Mouse (Mus musculus): Measurements from ENCODE around the gene Rarres1. TPM values are rescaled to one million over a fixed set of nuclear protein-coding genes. Genes with fewer than 3 reads are reported as not detected.

The Rarres1 gene
- total RNA-seq, 2 experiments from 2014 or later, result 0.23 to 1.0 TPM

GRCm38 (mm10) chr3:67482400-67482799 lies 32.9 kb downstream of the Rarres1 start:
- intact Hi-C loops (cut with DNase I), result no loop called here
- TF ChIP-seq CTCF (IDR thresholded peaks at IDR 0.05), result no peak
- no peak overlapping the region for H3K4me3 ChIP-seq
- DNase-seq, result no peak
- H3K27ac ChIP-seq, result no peak overlapping the region

GRCm38 (mm10) chr3:67479806-67480205 lies 35.5 kb downstream of the Rarres1 start:
- no peak for DNase-seq
- TF ChIP-seq CTCF (IDR thresholded peaks at IDR 0.05), result no peak
- Histone ChIP-seq H3K27ac (no peak overlapping the region), H3K4me3 (no peak overlapping the region)
- intact Hi-C loops (cut with DNase I), result no loop called here

GRCm38 (mm10) chr3:67473438-67473837 lies 41.9 kb downstream of the Rarres1 start:
- H3K27ac ChIP-seq, result no peak overlapping the region
- no peak overlapping the region for H3K4me3 ChIP-seq
- TF ChIP-seq CTCF (IDR thresholded peaks at IDR 0.05), result no peak
- DNase-seq, result no peak
- intact Hi-C loops (cut with DNase I), result no loop called here

DNA sequence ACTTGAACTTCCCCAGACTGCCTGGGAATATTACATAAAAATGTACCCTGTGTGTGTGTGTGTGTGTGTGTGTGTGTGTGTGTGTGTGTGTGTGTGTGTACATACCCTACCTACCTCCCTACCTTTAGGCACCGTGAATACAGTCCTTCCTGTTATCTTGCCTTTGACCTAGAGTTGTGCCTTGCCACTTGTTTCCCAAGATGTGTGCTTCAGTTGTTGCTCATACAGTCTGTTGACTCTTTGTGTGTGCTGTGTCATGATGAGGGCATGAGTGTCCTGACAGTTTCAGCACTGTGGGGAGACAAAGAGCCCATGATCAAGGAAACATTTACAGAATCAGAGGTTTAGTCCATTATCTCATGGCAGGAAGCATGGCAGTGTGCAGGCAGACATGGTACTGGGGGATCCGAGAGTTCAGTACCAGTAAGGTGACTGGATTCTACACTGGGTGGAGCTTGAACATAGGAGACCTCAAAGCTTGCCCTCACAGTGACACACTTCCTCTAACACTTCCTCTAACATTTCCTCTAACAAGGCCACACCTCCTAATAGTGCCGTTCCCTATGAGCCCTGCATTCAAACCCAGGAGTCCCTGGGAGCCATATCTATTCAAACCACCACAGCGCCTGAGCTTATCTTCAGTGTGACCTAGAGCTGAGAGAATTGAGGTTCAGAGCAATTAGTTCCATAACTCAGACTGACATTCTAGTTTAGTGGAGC lies 43.8 kb downstream of the Rarres1 start:
- intact Hi-C loops (cut with DNase I), result no loop called here
- Histone ChIP-seq H3K4me3 (no peak overlapping the region), H3K27ac (no peak overlapping the region)
- no peak for TF ChIP-seq CTCF (IDR thresholded peaks at IDR 0.05)
- DNase-seq, result no peak

- DNase-seq, result no peak
- no peak overlapping the region for H3K27ac ChIP-seq
- no peak for TF ChIP-seq CTCF (IDR thresholded peaks at IDR 0.05)
- H3K4me3 ChIP-seq, result no peak overlapping the region
- intact Hi-C loops (cut with DNase I), result no loop called here
These were observed 48.0 kb downstream of the Rarres1 start for GRCm38 (mm10) chr3:67467281-67467680.

DNA sequence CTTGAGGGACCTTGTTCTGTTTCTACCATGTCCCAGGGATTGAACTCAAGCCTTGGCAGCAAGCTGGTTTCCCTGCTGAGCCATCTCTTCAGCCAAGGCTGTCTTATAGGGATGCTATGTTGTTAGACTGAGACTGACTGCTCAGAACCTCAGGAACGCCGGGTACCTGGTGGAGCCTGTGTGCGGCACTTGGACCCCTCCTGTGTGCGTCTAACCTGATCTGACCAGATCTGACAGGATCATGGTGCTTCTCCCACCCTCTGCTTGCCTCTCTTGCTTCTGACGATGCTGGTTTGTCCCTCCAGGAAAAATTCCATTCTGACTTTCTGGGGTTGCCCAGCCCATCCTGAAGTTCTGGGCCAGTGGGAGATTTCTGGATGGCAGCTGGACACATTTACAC lies 48.7 kb downstream of the Rarres1 start:
- TF ChIP-seq CTCF (IDR thresholded peaks at IDR 0.05), result no peak
- Histone ChIP-seq H3K27ac (no peak overlapping the region), H3K4me3 (no peak overlapping the region)
- intact Hi-C loops (cut with DNase I), result no loop called here
- no peak for DNase-seq

DNA sequence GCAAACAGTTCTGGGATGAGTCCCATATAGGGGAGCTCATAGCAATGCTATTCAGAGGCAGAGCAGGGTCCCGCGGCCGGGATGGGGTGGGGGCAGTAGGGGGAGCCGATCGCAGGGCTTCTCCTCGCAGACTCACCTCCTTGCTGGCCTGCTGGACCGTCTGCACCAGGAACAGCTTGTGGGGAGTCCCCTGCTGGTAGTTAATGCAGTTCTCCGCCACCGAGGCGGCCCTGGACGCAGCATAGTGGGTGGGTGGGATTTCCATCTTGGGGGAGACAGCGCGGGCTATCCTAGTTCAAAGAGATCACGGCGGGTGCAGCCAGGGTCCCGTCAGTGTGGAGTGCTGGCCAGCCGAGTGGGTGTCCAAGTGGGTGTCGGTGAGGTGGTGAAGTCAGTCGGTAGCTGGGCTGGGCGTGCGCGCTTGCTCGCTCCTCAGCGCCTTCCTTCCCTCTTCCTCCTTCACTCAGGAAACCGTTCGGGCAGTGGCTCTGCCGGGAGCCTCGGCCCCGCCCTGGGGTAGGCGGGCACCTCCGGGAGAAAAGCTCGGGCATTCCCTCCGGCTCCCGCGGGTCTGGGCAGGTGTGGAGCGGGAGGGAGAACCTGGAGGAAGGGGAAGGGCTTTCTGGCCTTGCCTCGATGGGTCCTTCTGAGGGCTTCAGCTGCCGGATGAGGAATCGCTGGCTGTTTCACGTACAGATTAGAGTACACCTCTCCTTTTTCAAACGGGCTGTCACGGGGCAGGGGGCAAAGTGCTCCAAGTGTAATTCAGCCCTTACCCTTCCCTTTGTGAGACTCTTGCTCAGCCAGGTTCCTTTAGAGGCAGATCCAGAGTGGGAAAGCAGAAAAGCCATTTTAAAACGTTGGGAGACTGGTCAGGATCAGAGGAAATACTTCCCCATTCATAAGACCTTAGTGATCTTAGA lies 51.6 kb downstream of the Rarres1 start, which contains the start of gene Lxn:
Lxn (minus strand) TSS at position 477 of the 923 bp plus-strand sequence.
- TF ChIP-seq CTCF (IDR thresholded peaks at IDR 0.05), result no peak
- Histone ChIP-seq H3K4me3 (peak within 1 kb of the TSS; percentile 82), H3K27ac (peak within 1 kb of the TSS; percentile 76)
- intact Hi-C loops (cut with DNase I), result no loop called here
- DNase-seq, result peak; percentile 71

GRCm38 (mm10) chr3:67463001-67463400 lies 52.3 kb downstream of the Rarres1 start:
- intact Hi-C loops (cut with DNase I), result no loop called here
- TF ChIP-seq CTCF (IDR thresholded peaks at IDR 0.05), result no peak
- Histone ChIP-seq H3K4me3 (peak overlapping the region; percentile 82), H3K27ac (peak overlapping the region; percentile 76)
- no peak for DNase-seq

DNA sequence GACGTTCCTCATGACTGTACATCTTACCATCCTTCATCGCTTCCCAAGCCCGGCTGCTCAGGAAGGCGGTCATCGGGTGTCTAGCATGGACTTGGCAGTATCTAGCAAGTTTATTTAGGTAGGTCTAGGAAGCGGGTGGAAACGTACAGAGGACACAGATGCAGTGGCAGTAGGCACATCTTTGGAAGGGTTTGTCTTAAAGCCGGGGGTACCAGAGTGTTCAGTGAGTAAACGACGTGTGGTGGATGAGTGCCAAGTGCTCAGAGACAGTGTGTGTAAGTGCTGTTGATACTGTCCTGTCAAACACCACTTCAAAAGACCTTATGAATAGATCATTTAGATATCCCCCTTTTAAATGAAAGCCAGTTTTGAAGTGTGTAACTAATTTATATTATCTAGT lies 52.7 kb downstream of the Rarres1 start:
- H3K27ac ChIP-seq, result no peak overlapping the region
- peak overlapping the region; percentile 82 for H3K4me3 ChIP-seq
- no peak for DNase-seq
- TF ChIP-seq CTCF (IDR thresholded peaks at IDR 0.05), result no peak
- intact Hi-C loops (cut with DNase I), result no loop called here

DNA sequence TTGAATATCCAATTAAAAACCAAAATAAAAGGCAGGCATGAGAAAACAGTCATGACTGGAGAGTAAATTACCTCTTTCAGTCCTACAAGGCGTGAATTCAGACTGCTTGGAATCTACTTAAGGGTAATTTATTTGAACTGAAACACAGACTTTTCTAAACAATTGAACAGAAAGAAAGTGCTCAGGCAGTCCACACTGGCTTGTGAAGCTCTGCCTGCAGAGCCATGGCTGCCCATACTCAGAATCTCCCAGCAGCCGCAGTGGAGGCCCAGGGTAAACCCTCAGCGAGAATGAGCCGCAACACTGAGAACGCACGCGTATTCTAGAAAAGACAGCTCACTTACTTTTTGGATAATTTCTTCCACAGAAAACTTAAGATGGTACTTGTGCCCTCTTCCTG lies 53.3 kb downstream of the Rarres1 start:
- no peak for DNase-seq
- TF ChIP-seq CTCF (IDR thresholded peaks at IDR 0.05), result no peak
- Histone ChIP-seq H3K27ac (no peak overlapping the region), H3K4me3 (peak overlapping the region; percentile 82; the same call in 1 of the 2 replicates)
- intact Hi-C loops (cut with DNase I), result no loop called here

DNA sequence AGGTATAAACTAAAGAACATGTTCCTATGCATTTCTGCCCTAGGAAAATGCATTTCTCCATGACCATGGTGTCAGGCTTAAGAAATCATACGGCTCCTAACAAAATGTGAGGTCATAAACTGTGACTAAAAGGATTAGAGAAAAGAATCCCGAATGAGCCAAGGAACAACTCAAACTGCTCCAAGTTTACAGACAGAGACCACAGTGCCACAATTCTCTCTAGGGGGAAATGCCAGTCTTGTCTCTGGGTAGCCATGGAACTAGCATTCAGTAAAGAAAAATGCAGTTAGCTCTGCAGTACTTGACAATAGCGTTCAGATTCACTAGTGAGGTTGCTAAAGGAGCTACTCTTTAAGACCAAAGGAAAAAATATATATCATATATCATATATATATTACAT lies 55.4 kb downstream of the Rarres1 start:
- no peak for DNase-seq
- no peak for TF ChIP-seq CTCF (IDR thresholded peaks at IDR 0.05)
- no peak overlapping the region for H3K4me3 ChIP-seq
- intact Hi-C loops (cut with DNase I), result no loop called here
- no peak overlapping the region for H3K27ac ChIP-seq

DNA sequence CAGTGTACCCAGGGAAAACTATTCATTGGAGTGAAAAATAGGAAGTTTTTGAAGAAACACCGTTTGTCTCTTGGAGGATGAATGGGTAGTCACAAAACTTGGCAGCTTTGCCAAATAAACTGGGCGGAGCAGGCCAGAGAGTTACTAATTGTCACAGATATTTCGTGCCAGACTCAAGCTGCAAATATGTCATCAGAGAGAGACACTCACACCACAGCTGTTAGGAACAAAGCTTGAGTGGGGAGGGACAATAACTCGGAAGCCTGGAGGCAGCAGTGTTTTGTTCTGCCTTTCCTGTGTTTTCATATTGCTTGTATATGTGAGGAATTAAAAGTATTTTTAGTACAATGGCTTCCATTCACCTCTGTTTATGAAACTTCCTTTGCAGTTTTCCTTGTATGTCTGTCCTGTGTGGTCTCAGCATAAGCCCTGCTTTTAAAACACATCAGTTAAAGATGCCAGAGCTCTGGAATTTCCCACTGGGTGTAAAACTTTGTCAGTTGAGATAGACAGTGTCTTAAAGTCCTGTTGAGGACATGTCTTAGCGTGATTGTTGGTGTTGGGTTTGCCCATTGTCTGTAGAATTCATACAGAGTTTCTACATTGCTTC lies 64.6 kb downstream of the Rarres1 start:
- no peak for DNase-seq
- TF ChIP-seq CTCF (IDR thresholded peaks at IDR 0.05), result no peak
- 0 out of 2 replicates have a peak overlapping the region, but pooled peaks have one; percentile 0 for H3K27ac ChIP-seq
- H3K4me3 ChIP-seq, result peak overlapping the region; percentile 62
- intact Hi-C loops (cut with DNase I), result no loop called here

GRCm38 (mm10) chr3:67449660-67450059 lies 65.7 kb downstream of the Rarres1 start:
- intact Hi-C loops (cut with DNase I), result no loop called here
- peak overlapping the region; percentile 41 for H3K27ac ChIP-seq
- H3K4me3 ChIP-seq, result peak overlapping the region; percentile 62
- DNase-seq, result no peak
- no peak for TF ChIP-seq CTCF (IDR thresholded peaks at IDR 0.05)

All from gastrocnemius, adult 2 months (tissue).